12 mouse cellular contexts compared by ENCODE assay signal in the genomic region with DNA sequence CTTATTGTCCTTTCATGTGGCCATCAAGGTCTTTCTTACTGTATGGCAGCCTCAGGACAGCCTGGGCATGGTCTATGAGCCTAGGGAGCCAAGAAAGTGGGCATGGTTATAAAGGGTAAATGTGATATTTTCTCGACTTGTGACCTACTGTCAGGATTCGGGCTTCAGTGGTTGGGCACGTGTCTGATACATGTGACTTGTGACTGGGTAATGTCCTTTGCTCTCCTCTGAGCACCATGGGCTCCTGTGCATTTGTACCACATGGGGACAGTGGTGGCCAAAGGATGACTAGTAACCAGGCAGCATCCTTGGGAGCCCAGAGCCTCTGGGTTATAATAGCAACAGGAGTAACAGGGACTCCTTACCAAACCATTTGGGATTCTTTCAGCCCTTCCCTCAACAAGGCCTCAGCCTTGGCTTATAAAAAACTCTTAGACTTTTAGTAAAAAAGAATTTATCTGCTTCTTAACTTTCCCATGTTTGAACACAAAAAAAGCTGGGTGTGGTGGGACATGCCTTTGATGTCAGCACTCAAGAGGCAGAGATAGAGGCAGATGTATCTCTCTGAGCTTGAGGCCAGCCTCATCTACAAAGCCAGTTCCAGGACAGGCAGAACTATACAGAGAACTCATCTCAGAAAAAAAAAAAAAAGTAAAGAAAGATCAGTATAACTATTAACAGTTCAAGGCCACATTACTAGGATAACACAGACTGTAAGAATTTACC. TPM values are rescaled to one million over a fixed set of nuclear protein-coding genes. Genes with fewer than 3 reads are reported as not detected.
DNase-seq lines count a peak whose midpoint lies in the region; ATAC-seq and TF ChIP-seq lines count a peak whose summit lies in the region.
"Had no signal": no experiment of that assay in that cellular context is flagged by ENCODE, and none has a peak within 500 bp of the region (broad histone marks: within the 10 kb centered on the region; RNA-seq: fewer than 3 reads in every experiment).

No protein-coding gene starts in this region.

- no peak overlapping the region for H3K9ac ChIP-seq in heart, postnatal 0 days (replicated peaks; ENCODE audit: low read depth, low read length)
- H3K9ac ChIP-seq in liver, adult 2 months (ENCODE audit: low read depth, low read length), result no peak overlapping the region
- H3K9ac ChIP-seq in stomach, postnatal 0 days (ENCODE audit: low read length), result no peak overlapping the region
- H3K9ac ChIP-seq: embryonic facial prominence, embryonic 12.5 days; heart, embryonic 15.5 days; neural tube, embryonic 15.5 days had no signal

- peak; percentile 32; the same call in 1 of the 2 replicates for TF ChIP-seq CTCF in heart, postnatal 0 days (IDR thresholded peaks at IDR 0.05; ENCODE audit: low read depth)
- no peak for TF ChIP-seq CTCF in thymus, adult 2 months (IDR thresholded peaks at IDR 0.05; ENCODE audit: borderline replicate concordance, control insufficient read depth, extremely low read depth, insufficient read depth, low read length, poor library complexity)
- no peak for TF ChIP-seq CTCF in liver, adult 2 months (IDR thresholded peaks at IDR 0.05; ENCODE audit: low read depth, low read length)
- TF ChIP-seq CTCF in stomach, postnatal 0 days (IDR thresholded peaks at IDR 0.05; ENCODE audit: low read depth), result peak; percentile 25

- H3K9me3 ChIP-seq in heart, postnatal 0 days (replicated peaks; ENCODE audit: control insufficient read depth, low read length), result no peaks in the 10 kb centered on the region
- no peaks in the 10 kb centered on the region for H3K9me3 ChIP-seq in stomach, postnatal 0 days (ENCODE audit: control insufficient read depth, low read length)
- H3K9me3 ChIP-seq: embryonic facial prominence, embryonic 12.5 days; heart, embryonic 15.5 days; neural tube, embryonic 15.5 days had no signal

- intact Hi-C loops in heart, postnatal 36 days (cut with DNase I), result no loop called here

- H3K36me3 ChIP-seq in heart, postnatal 0 days (replicated peaks; ENCODE audit: control insufficient read depth, insufficient read depth, low read length), result no peaks in the 10 kb centered on the region
- H3K36me3 ChIP-seq in thymus, adult 2 months (ENCODE audit: control insufficient read depth, insufficient read depth, low read length), result no peaks in the 10 kb centered on the region
- H3K36me3 ChIP-seq in liver, adult 2 months (ENCODE audit: control insufficient read depth, insufficient read depth, low read length), result no peaks in the 10 kb centered on the region
- no peaks in the 10 kb centered on the region for H3K36me3 ChIP-seq in stomach, postnatal 0 days (ENCODE audit: control insufficient read depth, insufficient read depth, low read length)
- H3K36me3 ChIP-seq: embryonic facial prominence, embryonic 12.5 days; heart, embryonic 15.5 days; neural tube, embryonic 15.5 days had no signal

- no peak for TF ChIP-seq EP300 in heart, postnatal 0 days (IDR thresholded peaks at IDR 0.05; ENCODE audit: low read depth)
- TF ChIP-seq EP300 in stomach, postnatal 0 days (optimal IDR thresholded peaks at IDR 0.05), result no peak

- no peak overlapping the region for H3K27ac ChIP-seq in heart, postnatal 0 days (ENCODE audit: low read depth)
- no peak overlapping the region for H3K27ac ChIP-seq in thymus, adult 2 months (ENCODE audit: control insufficient read depth, insufficient read depth, low read length)
- no peak overlapping the region for H3K27ac ChIP-seq in liver, adult 2 months (replicated peaks; ENCODE audit: insufficient read depth, low read depth, low read length)
- no peak overlapping the region for H3K27ac ChIP-seq in stomach, postnatal 0 days (replicated peaks)
- H3K27ac ChIP-seq: embryonic facial prominence, embryonic 12.5 days; heart, embryonic 15.5 days; neural tube, embryonic 15.5 days had no signal

- ATAC-seq in heart, postnatal 0 days (ENCODE audit: insufficient read depth, low read depth), result peak; percentile 42; the same call in 1 of the 2 replicates
- no peak for ATAC-seq in stomach, postnatal 0 days (ENCODE audit: low FRiP score, low TSS enrichment)
- ATAC-seq: hindbrain, embryonic 16.5 days had no signal

- H3K4me3 ChIP-seq in heart, postnatal 0 days (ENCODE audit: low read depth, low read length), result no peak overlapping the region
- H3K4me3 ChIP-seq in thymus, adult 2 months (ENCODE audit: control insufficient read depth, insufficient read depth, low read length), result no peak overlapping the region
- no peak overlapping the region for H3K4me3 ChIP-seq in liver, adult 2 months (ENCODE audit: insufficient read depth, low read depth, low read length)
- no peak overlapping the region for H3K4me3 ChIP-seq in stomach, postnatal 0 days (ENCODE audit: low read depth, low read length)
- H3K4me3 ChIP-seq: embryonic facial prominence, embryonic 12.5 days; heart, embryonic 15.5 days; neural tube, embryonic 15.5 days had no signal

- H3K27me3 ChIP-seq in heart, postnatal 0 days (ENCODE audit: control insufficient read depth, insufficient read depth, low read length), result no peaks in the 10 kb centered on the region
- no peaks in the 10 kb centered on the region for H3K27me3 ChIP-seq in thymus, adult 2 months (ENCODE audit: control insufficient read depth, insufficient read depth, low read length)
- no peaks in the 10 kb centered on the region for H3K27me3 ChIP-seq in liver, adult 2 months (ENCODE audit: control insufficient read depth, insufficient read depth, low read length)
- H3K27me3 ChIP-seq in stomach, postnatal 0 days (ENCODE audit: control insufficient read depth, insufficient read depth, low read length), result no peaks in the 10 kb centered on the region
- H3K27me3 ChIP-seq: embryonic facial prominence, embryonic 12.5 days; heart, embryonic 15.5 days; neural tube, embryonic 15.5 days had no signal

- WGBS in heart, postnatal 0 days, result 71% methylated on average over 3 of the region's 3 CpGs
- WGBS in thymus, adult 2 months, result 89% methylated on average over 3 of the region's 3 CpGs
- 84% methylated on average over 3 of the region's 3 CpGs for WGBS in liver, adult 2 months
- WGBS in stomach, postnatal 0 days, result 86% methylated on average over 3 of the region's 3 CpGs

- no peak for TF ChIP-seq POLR2A in thymus, adult 2 months (IDR thresholded peaks at IDR 0.05; ENCODE audit: control insufficient read depth, extremely low read depth, insufficient read depth, low read length, poor library complexity)
- no peak for TF ChIP-seq POLR2A in liver, adult 2 months (IDR thresholded peaks at IDR 0.05; ENCODE audit: extremely low read depth, insufficient read depth, low read length)

- no peak overlapping the region for H3K4me2 ChIP-seq in heart, postnatal 0 days (ENCODE audit: low read depth, low read length)
- no peak overlapping the region for H3K4me2 ChIP-seq in stomach, postnatal 0 days (replicated peaks; ENCODE audit: low read depth)
- H3K4me2 ChIP-seq: embryonic facial prominence, embryonic 12.5 days; heart, embryonic 15.5 days; neural tube, embryonic 15.5 days had no signal

- no peaks in the 10 kb centered on the region for H3K79me2 ChIP-seq in liver, adult 2 months (ENCODE audit: control insufficient read depth, insufficient read depth, low read length)

- DNase-seq in heart, postnatal 0 days (ENCODE audit: low spot score), result no peak
- DNase-seq in heart, postnatal 36 days, result no peak
- DNase-seq in thymus, adult 2 months, result peak; percentile 26
- DNase-seq in thymus, adult 18-20 months, result no peak
- peak; percentile 21 for DNase-seq in liver, adult 2 months (ENCODE audit: extremely low read depth, low read depth, low spot score)
- DNase-seq in stomach, postnatal 0 days (ENCODE audit: low spot score), result no peak
- DNase-seq in layer of hippocampus, postnatal 14 days (ENCODE audit: low spot score in 2 of 2), result no peak
- DNase-seq: lung, adult 18-20 months had no signal

- H3K4me1 ChIP-seq in heart, postnatal 0 days (ENCODE audit: control insufficient read depth, insufficient read depth), result 0 out of 2 replicates have a peak, but pooled peaks cover 4% of the 10 kb centered on the region
- H3K4me1 ChIP-seq in thymus, adult 2 months (replicated peaks; ENCODE audit: control insufficient read depth, insufficient read depth, low read length), result peaks cover 64% of the 10 kb centered on the region
- no peaks in the 10 kb centered on the region for H3K4me1 ChIP-seq in liver, adult 2 months (ENCODE audit: control insufficient read depth, insufficient read depth, low read length)
- no peaks in the 10 kb centered on the region for H3K4me1 ChIP-seq in stomach, postnatal 0 days (replicated peaks; ENCODE audit: control insufficient read depth, insufficient read depth)
- H3K4me1 ChIP-seq: embryonic facial prominence, embryonic 12.5 days; neural tube, embryonic 15.5 days had no signal

RNA-seq across cellular contexts. Expression of gene Klf13, which starts 56.7 kb away (rescaled TPM):
- 40.7 and 47.4 TPM in 2 replicates for total RNA-seq in heart, postnatal 0 days (2014; rRNA removed; ENCODE audit: low replicate concordance)
- 26.0 and 26.5 TPM in 2 replicates for polyA plus RNA-seq in heart, postnatal 0 days (2015; fragmentation: Nextera tagmentation; extraction: Ambion mirVana)
- total RNA-seq in heart, postnatal 36 days (2021), result 10 to 100 TPM; 49.2 to 58.7 TPM
- 172 and 234 TPM in 2 replicates for polyA plus RNA-seq in thymus, adult 2 months (2012; rRNA removed)
- 26.2 and 26.4 TPM in 2 replicates for total RNA-seq in liver, adult 2 months (2014; rRNA removed)
- 14.1 and 19.8 TPM in 2 replicates for polyA plus RNA-seq in liver, adult 2 months (2012; rRNA removed)
- 25.0 and 26.9 TPM in 2 replicates for polyA plus RNA-seq in stomach, postnatal 0 days (2015; fragmentation: Nextera tagmentation; extraction: Ambion mirVana)
- total RNA-seq in layer of hippocampus, postnatal 14 days (2021), result 100 to 1,000 TPM; 170 to 173 TPM

Comparison
In these comparisons a context has a peak if more than half of its experiments do, and no peak if none do; other contexts are left out.
1. DNase-seq: peak in thymus, adult 2 months (single experiment) and liver, adult 2 months (single experiment); none in heart, postnatal 0 days (single experiment), heart, postnatal 36 days (0 of 2), thymus, adult 18-20 months (0 of 2), stomach, postnatal 0 days (single experiment) and layer of hippocampus, postnatal 14 days (0 of 2).
2. CTCF ChIP-seq: peak in heart, postnatal 0 days (single experiment) and stomach, postnatal 0 days (single experiment); none in thymus, adult 2 months (single experiment) and liver, adult 2 months (single experiment).